Mouse (Mus musculus): ENCODE results near the gene Tef. TPM values are rescaled to one million over a fixed set of nuclear protein-coding genes. Genes with fewer than 3 reads are reported as not detected.

Gene Tef
- polyA plus RNA-seq, 1 experiment from 2014 or later = 22.4 TPM

DNA sequence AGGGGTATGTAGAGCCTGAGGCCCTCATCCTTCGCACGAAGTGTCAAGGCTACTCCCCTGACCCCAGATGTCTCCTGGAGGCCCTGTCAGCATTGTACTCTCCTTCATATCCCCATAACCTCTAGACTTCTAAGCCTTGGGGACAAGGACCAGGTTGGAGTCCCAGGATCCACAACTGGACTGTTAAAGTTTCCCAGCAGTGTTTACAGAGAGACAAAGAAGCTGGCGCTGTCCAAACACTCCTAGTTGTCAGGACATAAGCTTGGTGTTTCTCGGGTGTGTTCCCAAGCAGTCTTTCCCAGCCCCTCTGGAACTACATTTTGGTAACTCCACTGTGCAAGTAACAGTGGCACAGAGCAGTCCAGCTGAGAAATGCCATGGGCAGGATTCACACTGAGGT lies 31.3 kb downstream of the Tef start:
- peaks cover 26% of the 10 kb centered on the region for H3K4me1 ChIP-seq (replicated peaks)
- H3K27me3 ChIP-seq = peaks cover 31% of the 10 kb centered on the region; the same call in 1 of the 2 replicates
- no peak overlapping the region for H3K27ac ChIP-seq
- no peaks in the 10 kb centered on the region for H3K9me3 ChIP-seq
- H3K36me3 ChIP-seq = no peaks in the 10 kb centered on the region
- no peak overlapping the region for H3K9ac ChIP-seq
- no peak for ATAC-seq (ENCODE audit: low FRiP score)
- 84% methylated on average over 4 of the region's 4 CpGs for WGBS
- no peak overlapping the region for H3K4me3 ChIP-seq
- H3K4me2 ChIP-seq = no peak overlapping the region

DNA sequence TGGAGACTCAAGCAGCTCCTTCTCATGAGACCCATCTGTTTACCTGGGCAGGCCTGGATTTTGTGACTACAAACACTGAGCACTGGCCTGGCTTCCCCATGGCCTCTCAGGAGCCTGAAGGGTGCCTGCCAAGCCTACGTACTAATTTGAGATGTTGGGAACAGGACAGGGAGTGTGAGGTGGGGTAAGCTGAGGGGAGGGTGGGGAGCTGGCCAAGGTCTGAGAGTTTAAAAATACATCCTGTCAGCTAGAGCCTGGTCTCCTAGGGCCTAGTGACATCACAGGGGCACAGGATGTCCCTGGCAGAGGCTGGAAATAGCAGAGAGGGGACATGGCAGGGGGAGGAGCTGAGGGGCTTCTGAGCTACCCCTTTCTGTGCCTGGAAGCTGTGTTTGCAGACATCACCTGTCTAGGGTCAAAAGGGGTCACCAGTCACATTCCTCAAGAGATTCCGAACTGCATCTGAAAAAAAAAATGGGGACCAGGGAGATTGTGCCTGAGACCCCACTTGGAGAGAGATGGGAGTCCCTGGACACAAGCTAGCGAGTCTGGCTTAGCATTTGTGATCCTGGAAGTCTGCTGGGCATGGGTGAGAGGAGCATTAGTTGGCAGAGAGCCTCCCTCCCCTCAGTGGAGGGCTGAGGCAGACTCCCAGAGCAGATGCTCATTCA lies 32.1 kb downstream of the Tef start:
- peaks cover 28% of the 10 kb centered on the region for H3K4me1 ChIP-seq (replicated peaks)
- no peak overlapping the region for H3K4me2 ChIP-seq
- no peak overlapping the region for H3K27ac ChIP-seq
- no peak overlapping the region for H3K4me3 ChIP-seq
- no peak overlapping the region for H3K9ac ChIP-seq
- H3K36me3 ChIP-seq = no peaks in the 10 kb centered on the region
- no peaks in the 10 kb centered on the region for H3K9me3 ChIP-seq
- ATAC-seq (ENCODE audit: low FRiP score) = no peak
- H3K27me3 ChIP-seq = peaks cover 31% of the 10 kb centered on the region; the same call in 1 of the 2 replicates
- 53% methylated on average over 3 of the region's 3 CpGs for WGBS

DNA sequence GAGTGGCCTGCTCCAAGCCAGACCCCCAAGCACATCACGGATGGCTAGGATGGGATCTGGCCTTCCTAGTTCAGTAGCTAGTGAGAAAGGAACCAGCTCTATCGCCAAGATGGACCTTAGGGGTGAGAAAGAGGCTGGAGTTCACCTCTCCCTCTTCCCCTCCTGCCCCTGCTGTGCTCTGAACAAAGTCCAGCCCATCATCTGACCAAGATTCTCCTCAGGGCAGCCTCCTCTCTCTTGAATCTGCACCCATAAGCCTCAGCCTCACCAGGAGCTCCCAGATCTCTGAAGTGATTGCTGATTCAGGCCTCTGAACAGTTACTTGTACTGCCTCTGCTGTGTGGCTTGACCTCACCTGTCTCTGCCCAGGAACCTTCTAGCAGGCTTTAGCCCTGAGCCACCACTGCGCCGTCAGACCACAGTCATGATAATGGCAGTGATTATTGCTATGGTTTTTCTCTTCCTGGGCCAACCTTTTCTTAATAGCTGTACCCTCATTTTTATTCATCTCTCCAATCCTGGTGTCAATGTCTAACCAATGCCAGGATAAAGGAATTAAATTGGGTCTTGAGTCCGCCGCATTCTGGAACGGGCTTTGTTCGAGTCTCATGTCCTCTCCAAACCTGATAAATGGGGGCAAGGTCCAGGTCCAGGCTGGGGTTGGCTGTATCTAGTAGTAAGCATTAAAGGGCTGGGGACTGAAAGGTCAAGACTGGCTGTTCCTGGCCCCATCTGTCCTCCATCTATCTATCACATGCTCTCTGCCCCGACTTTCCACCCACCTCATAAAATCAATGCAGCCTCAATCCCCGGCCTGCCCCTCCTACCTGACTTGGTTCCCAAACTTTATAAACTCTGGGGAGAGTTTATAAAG lies 33.0 kb downstream of the Tef start:
- Histone ChIP-seq H3K9ac (no peak overlapping the region), H3K27ac (no peak overlapping the region), H3K27me3 (peaks cover 35% of the 10 kb centered on the region; the same call in 1 of the 2 replicates), H3K36me3 (no peaks in the 10 kb centered on the region), H3K4me1 (replicated peaks) (peaks cover 34% of the 10 kb centered on the region), H3K9me3 (no peaks in the 10 kb centered on the region), H3K4me3 (no peak overlapping the region), H3K4me2 (no peak overlapping the region)
- no peak for ATAC-seq (ENCODE audit: low FRiP score)
- WGBS = 68% methylated on average over 10 of the region's 10 CpGs

DNA sequence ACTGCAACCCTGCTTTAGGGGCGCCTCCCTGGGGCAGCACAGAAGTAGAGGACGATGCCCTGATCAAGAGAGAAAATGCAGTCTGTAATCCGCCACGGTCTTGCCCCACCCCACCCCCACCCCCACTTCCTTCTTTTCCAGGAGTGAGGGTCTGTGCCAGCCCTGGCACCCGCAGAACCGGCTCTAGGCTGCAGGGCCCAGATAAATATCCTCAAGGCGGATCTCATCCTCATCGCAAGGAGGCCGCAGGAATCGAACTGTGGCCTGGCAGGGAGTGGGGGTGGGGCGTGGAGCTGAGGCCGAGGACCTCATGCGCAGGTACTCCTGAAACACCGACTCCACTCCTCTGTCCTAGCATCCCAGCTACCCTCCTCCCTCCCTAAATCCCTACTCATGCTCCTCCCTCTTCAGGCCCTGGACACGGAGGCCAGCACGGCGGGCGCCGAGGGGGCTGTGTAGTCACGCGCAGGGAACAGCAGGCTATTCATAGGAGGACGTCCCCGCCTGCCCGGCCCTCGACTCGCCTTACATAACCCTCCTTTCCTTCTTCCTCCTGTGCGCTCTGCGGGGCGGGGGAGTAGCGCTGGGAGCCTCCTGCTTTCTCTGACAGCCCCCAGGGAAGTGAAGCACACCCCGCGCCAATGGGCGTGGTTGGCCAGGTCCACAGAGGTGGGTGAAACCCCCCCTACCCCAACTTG lies 34.1 kb downstream of the Tef start:
- no peaks in the 10 kb centered on the region for H3K36me3 ChIP-seq
- peak overlapping the region; percentile 23 for H3K4me3 ChIP-seq
- peaks cover 35% of the 10 kb centered on the region; the same call in 1 of the 2 replicates for H3K27me3 ChIP-seq
- ATAC-seq (ENCODE audit: low FRiP score) = peak; percentile 64
- no peak overlapping the region for H3K27ac ChIP-seq
- peak overlapping the region; percentile 46 for H3K4me2 ChIP-seq
- 2% methylated on average over 33 of the region's 33 CpGs for WGBS
- H3K9ac ChIP-seq = peak overlapping the region; percentile 60
- H3K4me1 ChIP-seq (replicated peaks) = peaks cover 30% of the 10 kb centered on the region
- H3K9me3 ChIP-seq = no peaks in the 10 kb centered on the region

DNA sequence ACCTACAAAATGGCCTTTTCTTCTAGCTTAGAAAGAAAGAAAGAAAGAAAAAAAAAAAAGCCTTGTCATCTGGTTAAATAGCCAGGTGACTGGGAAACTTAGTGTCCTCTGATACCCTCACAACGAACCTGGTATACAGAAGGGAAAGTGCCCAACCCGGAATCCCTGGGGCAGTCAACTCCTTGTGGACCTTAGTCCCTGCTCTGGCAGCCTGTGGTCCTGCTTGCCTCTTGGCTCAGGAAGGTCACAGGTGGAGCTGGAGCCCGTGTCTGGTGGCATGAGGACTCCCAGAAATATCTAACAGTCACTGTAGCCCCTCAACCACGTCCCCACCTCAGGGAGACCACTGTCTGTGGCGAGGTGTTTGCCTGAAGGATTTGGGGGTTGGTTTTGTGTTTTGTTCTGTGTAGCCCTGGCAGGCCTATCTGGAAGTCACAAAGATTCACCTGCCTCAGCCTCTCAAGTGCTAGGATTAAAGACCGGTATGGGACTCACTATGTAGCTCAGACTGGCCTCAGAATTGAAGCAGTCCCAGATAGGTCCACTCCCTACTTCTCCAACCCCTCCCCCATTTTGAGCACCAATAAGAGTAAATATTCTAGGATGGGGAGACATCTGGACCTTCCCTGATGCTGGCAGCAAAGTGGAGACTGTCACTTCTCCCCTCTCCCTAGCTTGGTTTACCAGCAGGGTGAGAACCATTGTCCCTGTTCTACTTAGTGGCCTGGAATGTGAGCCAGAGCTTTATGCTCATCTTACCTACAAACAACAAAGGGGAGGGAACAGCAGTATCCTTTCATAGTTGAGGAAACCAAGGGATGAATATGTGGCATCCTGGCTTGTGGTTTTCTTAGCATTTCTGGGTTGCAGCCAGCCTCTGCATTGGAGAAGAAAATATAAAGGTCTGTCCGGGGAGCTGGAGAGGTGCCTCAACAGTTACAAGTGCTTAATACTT lies 35.0 kb downstream of the Tef start:
- no peak overlapping the region for H3K9ac ChIP-seq
- no peak overlapping the region for H3K27ac ChIP-seq
- no peak for ATAC-seq (ENCODE audit: low FRiP score)
- 67% methylated on average over 7 of the region's 7 CpGs for WGBS
- peaks cover 26% of the 10 kb centered on the region for H3K4me1 ChIP-seq (replicated peaks)
- peaks cover 35% of the 10 kb centered on the region; the same call in 1 of the 2 replicates for H3K27me3 ChIP-seq
- H3K36me3 ChIP-seq = no peaks in the 10 kb centered on the region
- H3K9me3 ChIP-seq = no peaks in the 10 kb centered on the region
- H3K4me2 ChIP-seq = no peak overlapping the region
- H3K4me3 ChIP-seq = no peak overlapping the region

DNA sequence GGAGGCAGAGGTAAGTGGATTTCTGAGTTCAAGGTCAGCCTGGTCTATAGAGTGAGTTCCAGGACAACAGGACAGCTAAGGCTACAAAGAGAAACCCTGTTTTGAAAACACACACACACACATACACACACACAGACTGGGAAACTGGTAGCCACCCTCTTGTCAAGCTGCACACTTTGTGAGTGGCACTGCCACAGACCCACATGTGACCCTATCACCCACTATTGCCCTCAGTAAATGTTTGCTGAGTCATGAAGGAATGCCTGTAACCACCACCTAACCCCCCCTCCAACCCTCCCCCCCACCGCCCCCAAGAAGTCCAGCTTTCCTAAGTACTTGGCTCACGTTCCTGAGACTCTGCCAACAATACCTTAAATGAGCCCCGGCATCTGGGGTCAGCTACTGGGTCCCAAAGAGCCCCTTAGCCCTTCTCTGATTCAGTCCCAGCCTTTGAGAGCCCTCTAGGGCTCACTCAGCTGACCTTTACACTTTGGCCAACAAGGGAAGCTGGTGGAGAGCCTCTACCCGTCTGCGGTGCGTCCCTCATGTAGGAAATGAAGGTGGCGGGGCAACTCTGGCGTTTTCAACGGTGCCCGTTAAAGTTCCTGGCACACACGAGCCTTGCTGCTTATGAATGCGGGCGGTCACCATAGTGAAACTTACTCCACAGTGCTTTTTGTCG lies 36.5 kb downstream of the Tef start:
- Histone ChIP-seq H3K4me3 (no peak overlapping the region), H3K4me2 (no peak overlapping the region), H3K27ac (no peak overlapping the region), H3K36me3 (no peaks in the 10 kb centered on the region), H3K4me1 (replicated peaks) (peaks cover 26% of the 10 kb centered on the region), H3K9me3 (no peaks in the 10 kb centered on the region), H3K9ac (no peak overlapping the region), H3K27me3 (peaks cover 35% of the 10 kb centered on the region; the same call in 1 of the 2 replicates)
- ATAC-seq (ENCODE audit: low FRiP score) = no peak
- WGBS = 72% methylated on average over 14 of the region's 14 CpGs

DNA sequence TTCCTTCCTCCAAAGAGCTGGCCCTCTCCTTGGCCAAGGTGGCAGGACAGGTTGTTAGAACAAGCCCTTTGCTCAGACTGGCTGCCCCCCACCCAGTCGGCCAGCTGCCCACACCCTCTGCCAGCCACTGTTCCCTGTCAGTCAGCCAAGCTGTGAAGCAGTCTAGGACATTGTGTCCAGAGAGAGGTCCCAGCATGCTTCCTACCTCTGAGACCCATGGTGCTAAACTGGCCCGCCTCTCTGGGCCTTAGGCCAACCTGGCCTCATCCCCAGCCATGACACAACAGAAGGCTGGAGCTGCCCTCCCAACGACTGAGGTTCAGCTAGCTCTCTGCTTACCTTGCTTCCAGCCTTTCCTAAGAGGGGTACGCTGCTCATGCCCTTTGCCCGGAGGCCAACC lies 37.4 kb downstream of the Tef start:
- WGBS = 74% methylated on average over 5 of the region's 5 CpGs
- peaks cover 30% of the 10 kb centered on the region; the same call in 1 of the 2 replicates for H3K27me3 ChIP-seq
- ATAC-seq (ENCODE audit: low FRiP score) = peak; percentile 72; the same call in 1 of the 2 replicates
- no peaks in the 10 kb centered on the region for H3K36me3 ChIP-seq
- no peak overlapping the region for H3K4me2 ChIP-seq
- no peak overlapping the region for H3K9ac ChIP-seq
- peaks cover 20% of the 10 kb centered on the region for H3K4me1 ChIP-seq (replicated peaks)
- H3K27ac ChIP-seq = no peak overlapping the region
- no peak overlapping the region for H3K4me3 ChIP-seq
- H3K9me3 ChIP-seq = no peaks in the 10 kb centered on the region

DNA sequence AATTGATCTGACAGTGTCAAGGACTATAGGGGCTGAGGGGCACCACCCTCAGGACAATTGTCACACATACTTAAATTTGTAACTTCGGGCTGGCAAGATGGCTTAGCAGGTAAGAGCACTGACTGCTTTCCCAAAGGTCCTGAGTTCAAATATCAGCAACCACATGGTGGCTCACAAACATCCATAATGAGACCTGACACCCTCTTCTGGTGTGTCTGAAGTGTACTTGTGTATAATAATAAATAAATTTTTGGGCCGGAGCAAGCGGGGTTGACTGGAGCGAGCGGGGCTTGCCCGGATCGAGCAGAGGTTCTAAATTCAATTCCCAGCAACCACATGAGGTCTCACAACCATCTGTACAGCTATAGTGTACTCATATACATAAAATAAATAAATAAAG lies 38.1 kb downstream of the Tef start:
- 93% methylated on average over 7 of the region's 7 CpGs for WGBS
- no peak overlapping the region for H3K4me3 ChIP-seq
- H3K4me2 ChIP-seq = no peak overlapping the region
- peaks cover 25% of the 10 kb centered on the region; the same call in 1 of the 2 replicates for H3K27me3 ChIP-seq
- H3K9me3 ChIP-seq = no peaks in the 10 kb centered on the region
- peaks cover 19% of the 10 kb centered on the region for H3K4me1 ChIP-seq (replicated peaks)
- H3K9ac ChIP-seq = no peak overlapping the region
- no peaks in the 10 kb centered on the region for H3K36me3 ChIP-seq
- no peak for ATAC-seq (ENCODE audit: low FRiP score)
- H3K27ac ChIP-seq = no peak overlapping the region

DNA sequence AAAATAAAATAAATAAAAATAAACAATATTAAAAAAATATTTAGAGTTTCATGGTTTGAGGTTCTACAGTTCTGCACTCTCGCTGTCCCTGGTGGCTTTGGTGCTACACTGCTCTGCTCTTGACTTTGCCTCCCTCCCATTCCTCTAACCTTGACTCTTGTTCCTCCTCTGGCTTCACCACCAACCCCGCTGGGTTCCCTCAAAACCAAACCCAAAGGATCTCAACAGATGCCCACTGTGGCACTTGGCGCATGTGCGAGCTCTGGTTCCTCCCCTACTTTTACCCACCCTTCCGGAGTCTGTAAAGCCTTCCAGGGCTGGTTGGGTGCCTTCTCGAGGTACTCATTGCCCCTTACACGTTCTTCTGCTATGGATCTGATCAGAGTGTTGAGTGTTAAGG lies 40.1 kb downstream of the Tef start:
- H3K36me3 ChIP-seq = peaks cover 5% of the 10 kb centered on the region; the same call in 1 of the 2 replicates
- 0 out of 2 replicates have a peak, but pooled peaks cover 8% of the 10 kb centered on the region for H3K27me3 ChIP-seq
- peaks cover 8% of the 10 kb centered on the region; the same call in 1 of the 2 replicates for H3K4me1 ChIP-seq (replicated peaks)
- no peak overlapping the region for H3K9ac ChIP-seq
- no peak overlapping the region for H3K4me2 ChIP-seq
- no peak for ATAC-seq (ENCODE audit: low FRiP score)
- H3K9me3 ChIP-seq = no peaks in the 10 kb centered on the region
- H3K4me3 ChIP-seq = no peak overlapping the region
- 87% methylated on average over 7 of the region's 7 CpGs for WGBS
- no peak overlapping the region for H3K27ac ChIP-seq

DNA sequence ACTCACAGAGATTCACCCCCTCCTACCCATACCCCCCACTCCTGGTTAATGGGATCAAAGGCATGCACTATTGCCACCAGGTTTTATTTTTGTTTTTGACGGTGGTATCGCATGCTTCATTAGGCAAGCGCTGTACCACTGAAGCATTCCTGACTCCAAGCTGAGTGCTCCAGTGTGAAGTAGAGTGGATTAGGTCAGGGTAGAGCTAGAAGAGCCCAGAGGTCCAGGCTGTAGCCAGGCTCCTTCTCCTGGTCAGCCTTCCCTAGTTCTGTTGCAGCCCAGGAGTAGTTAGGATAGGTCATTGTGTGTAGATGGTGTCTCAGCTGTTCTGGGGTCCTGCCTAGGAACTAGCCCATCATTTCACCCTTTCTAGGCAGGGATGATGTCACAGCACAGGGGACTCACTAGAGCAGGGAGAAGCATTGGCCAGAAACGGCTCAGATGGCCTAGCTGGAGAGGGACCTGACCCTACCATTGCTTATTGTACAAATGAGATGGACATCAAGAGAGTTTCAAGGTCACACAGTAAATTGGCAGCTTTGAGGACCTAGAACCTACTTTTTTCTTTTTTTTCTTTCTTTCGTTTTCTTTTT lies 42.9 kb downstream of the Tef start:
- Histone ChIP-seq H3K4me2 (no peak overlapping the region), H3K36me3 (peaks cover 24% of the 10 kb centered on the region), H3K9ac (no peak overlapping the region), H3K4me1 (replicated peaks) (no peaks in the 10 kb centered on the region), H3K9me3 (no peaks in the 10 kb centered on the region), H3K27me3 (no peaks in the 10 kb centered on the region), H3K27ac (no peak overlapping the region), H3K4me3 (no peak overlapping the region)
- 75% methylated on average over 5 of the region's 5 CpGs for WGBS
- no peak for ATAC-seq (ENCODE audit: low FRiP score)

DNA sequence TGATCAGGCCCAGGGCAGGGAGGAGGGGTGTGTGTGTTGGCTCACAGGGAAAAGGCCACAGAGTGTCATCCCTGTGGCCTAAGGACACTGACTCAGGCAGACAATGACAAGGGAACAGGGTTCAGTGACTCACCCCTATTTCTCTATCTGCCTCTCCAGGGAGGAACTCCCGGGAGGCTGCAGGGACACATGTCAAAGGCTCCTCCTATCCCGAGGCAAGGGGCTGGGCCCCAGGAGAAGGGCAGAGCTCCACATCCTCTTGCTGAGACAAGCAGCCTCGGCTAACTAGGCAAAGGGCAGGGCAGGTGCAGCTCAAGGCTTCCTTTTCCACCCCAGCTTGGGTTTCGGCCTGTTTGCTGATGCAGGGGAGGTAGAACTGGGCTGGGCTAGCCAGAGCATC lies 43.5 kb downstream of the Tef start:
- ATAC-seq (ENCODE audit: low FRiP score) = no peak
- Histone ChIP-seq H3K9me3 (no peaks in the 10 kb centered on the region), H3K9ac (no peak overlapping the region), H3K4me3 (no peak overlapping the region), H3K27me3 (no peaks in the 10 kb centered on the region), H3K27ac (no peak overlapping the region), H3K4me2 (no peak overlapping the region), H3K36me3 (peaks cover 30% of the 10 kb centered on the region), H3K4me1 (replicated peaks) (no peaks in the 10 kb centered on the region)
- 39% methylated on average over 4 of the region's 4 CpGs for WGBS

All from hindbrain, embryonic 13.5 days (tissue).